Mouse (Mus musculus): Measurements from ENCODE around the gene Ern2. TPM values are rescaled to one million over a fixed set of nuclear protein-coding genes. Genes with fewer than 3 reads are reported as not detected.
A peak's percentile ranks its signal among the peaks of the same experiment; 100 is the strongest.

Ern2 gene
- polyA plus RNA-seq, 1 experiment from 2014 or later = not detected

DNA sequence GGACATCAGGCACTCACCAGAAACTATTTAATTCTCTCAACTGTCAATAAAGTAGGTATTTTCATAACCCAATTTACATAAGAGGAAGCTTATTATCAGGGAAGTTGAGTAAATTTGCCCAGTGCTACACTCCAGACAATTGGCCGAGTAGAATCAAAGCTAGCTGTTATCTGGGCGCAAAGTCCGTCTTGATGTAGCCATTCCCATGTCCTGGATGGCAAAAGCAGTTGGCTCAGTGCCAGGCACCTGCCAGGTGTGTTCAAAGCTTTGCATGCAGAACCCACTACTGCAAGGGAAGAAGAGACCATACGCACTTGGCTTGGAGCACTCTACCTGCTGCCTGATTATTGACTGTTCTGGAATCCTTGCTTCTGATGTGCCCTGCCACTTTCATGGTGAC lies 33.5 kb downstream of the Ern2 start:
- H3K4me1 ChIP-seq (ENCODE audit: control insufficient read depth, insufficient read depth, low read length) = 0 out of 2 replicates have a peak, but pooled peaks cover under 1% of the 10 kb centered on the region
- H3K9ac ChIP-seq (ENCODE audit: low read depth, low read length) = no peak overlapping the region
- no peaks in the 10 kb centered on the region for H3K9me3 ChIP-seq (replicated peaks; ENCODE audit: control insufficient read depth, low read length)
- H3K4me2 ChIP-seq = no peak overlapping the region
- no peak overlapping the region for H3K4me3 ChIP-seq (ENCODE audit: low read depth, low read length)
- H3K36me3 ChIP-seq (ENCODE audit: control insufficient read depth, insufficient read depth, low read length) = peaks cover 19% of the 10 kb centered on the region
- H3K27me3 ChIP-seq (ENCODE audit: control insufficient read depth, insufficient read depth, low read length) = no peaks in the 10 kb centered on the region
- ATAC-seq (replicated peaks; ENCODE audit: insufficient number of reproducible peaks, low FRiP score, low TSS enrichment) = no peak
- H3K27ac ChIP-seq (ENCODE audit: low read depth, low read length) = no peak overlapping the region
- WGBS (ENCODE audit: insufficient replicate concordance) = 84% methylated on average over 4 of the region's 4 CpGs

DNA sequence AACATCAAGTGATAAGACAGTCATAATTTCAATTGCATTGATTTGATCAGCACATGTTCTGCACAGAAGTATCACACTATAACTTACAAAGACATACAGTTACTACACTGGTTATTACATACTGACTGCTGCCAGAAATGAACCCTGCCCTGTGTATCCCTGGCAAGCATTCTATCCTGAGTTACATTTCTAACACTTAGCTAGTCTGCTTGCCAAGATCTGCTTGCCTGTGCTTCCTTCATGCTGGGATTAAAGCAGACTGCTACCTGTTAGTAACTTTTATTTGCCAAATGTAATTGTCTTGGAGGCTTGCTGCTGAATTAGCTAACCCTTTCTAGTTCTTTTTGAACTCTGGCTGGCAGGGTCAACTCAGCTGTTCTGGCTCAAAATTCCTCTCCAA lies 45.0 kb downstream of the Ern2 start:
- H3K27me3 ChIP-seq (ENCODE audit: control insufficient read depth, insufficient read depth, low read length) = no peaks in the 10 kb centered on the region
- no peak overlapping the region for H3K4me2 ChIP-seq
- H3K4me1 ChIP-seq (ENCODE audit: control insufficient read depth, insufficient read depth, low read length) = no peaks in the 10 kb centered on the region
- no peaks in the 10 kb centered on the region for H3K9me3 ChIP-seq (replicated peaks; ENCODE audit: control insufficient read depth, low read length)
- H3K27ac ChIP-seq (ENCODE audit: low read depth, low read length) = no peak overlapping the region
- ATAC-seq (replicated peaks; ENCODE audit: insufficient number of reproducible peaks, low FRiP score, low TSS enrichment) = no peak
- peaks cover 29% of the 10 kb centered on the region for H3K36me3 ChIP-seq (ENCODE audit: control insufficient read depth, insufficient read depth, low read length)
- H3K4me3 ChIP-seq (ENCODE audit: low read depth, low read length) = no peak overlapping the region
- H3K9ac ChIP-seq (ENCODE audit: low read depth, low read length) = no peak overlapping the region

DNA sequence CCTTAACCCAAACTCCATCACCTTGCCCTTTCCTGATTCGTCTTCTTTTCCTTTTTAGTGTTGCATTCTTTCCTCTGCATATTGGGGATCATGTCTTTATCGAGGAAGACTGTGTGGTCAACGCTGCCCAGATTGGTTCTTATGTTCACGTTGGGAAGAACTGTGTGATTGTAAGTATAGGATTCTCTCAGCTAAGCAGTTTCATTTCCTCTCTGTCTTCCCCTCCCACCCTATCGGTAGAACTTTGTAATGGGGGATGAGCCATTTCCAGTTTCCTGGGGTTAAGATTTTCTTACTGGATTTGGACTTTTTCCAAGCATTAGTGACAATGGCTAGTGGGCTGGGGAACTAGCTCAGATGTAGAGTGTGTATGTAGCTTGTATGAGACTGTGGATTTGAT lies 47.8 kb downstream of the Ern2 start:
- Histone ChIP-seq H3K27me3 (ENCODE audit: control insufficient read depth, insufficient read depth, low read length) (no peaks in the 10 kb centered on the region), H3K9me3 (replicated peaks; ENCODE audit: control insufficient read depth, low read length) (no peaks in the 10 kb centered on the region), H3K9ac (ENCODE audit: low read depth, low read length) (no peak overlapping the region), H3K27ac (ENCODE audit: low read depth, low read length) (no peak overlapping the region), H3K4me1 (ENCODE audit: control insufficient read depth, insufficient read depth, low read length) (0 out of 2 replicates have a peak, but pooled peaks cover 3% of the 10 kb centered on the region), H3K4me2 (no peak overlapping the region), H3K36me3 (ENCODE audit: control insufficient read depth, insufficient read depth, low read length) (peaks cover 20% of the 10 kb centered on the region), H3K4me3 (ENCODE audit: low read depth, low read length) (no peak overlapping the region)
- ATAC-seq (replicated peaks; ENCODE audit: insufficient number of reproducible peaks, low FRiP score, low TSS enrichment) = no peak
- WGBS (ENCODE audit: insufficient replicate concordance) = 92% methylated on average over 5 of the region's 5 CpGs

DNA sequence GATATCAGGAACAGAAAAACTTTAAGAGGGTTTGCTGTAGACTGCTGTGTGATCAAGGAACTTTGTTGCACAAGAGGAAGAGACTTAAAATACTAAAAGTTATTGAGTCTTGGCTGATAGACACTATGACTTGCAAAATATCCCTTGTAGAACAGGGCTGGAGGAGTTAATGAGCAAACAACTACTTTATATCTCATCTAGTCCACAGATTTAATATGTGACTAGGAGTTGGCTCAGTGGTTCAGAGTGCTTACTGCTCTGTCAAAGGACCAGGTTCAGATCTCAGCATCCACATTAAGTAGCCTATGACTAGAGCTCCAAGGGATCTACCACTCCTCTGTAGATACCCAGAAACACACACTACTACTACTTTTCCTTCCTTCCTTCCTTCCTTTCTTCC lies 48.9 kb downstream of the Ern2 start:
- no peak overlapping the region for H3K27ac ChIP-seq (ENCODE audit: low read depth, low read length)
- 0 out of 2 replicates have a peak, but pooled peaks cover 3% of the 10 kb centered on the region for H3K4me1 ChIP-seq (ENCODE audit: control insufficient read depth, insufficient read depth, low read length)
- no peak overlapping the region for H3K4me2 ChIP-seq
- H3K27me3 ChIP-seq (ENCODE audit: control insufficient read depth, insufficient read depth, low read length) = no peaks in the 10 kb centered on the region
- no peak overlapping the region for H3K9ac ChIP-seq (ENCODE audit: low read depth, low read length)
- H3K4me3 ChIP-seq (ENCODE audit: low read depth, low read length) = no peak overlapping the region
- ATAC-seq (replicated peaks; ENCODE audit: insufficient number of reproducible peaks, low FRiP score, low TSS enrichment) = no peak
- H3K9me3 ChIP-seq (replicated peaks; ENCODE audit: control insufficient read depth, low read length) = no peaks in the 10 kb centered on the region
- peaks cover 16% of the 10 kb centered on the region for H3K36me3 ChIP-seq (ENCODE audit: control insufficient read depth, insufficient read depth, low read length)

DNA sequence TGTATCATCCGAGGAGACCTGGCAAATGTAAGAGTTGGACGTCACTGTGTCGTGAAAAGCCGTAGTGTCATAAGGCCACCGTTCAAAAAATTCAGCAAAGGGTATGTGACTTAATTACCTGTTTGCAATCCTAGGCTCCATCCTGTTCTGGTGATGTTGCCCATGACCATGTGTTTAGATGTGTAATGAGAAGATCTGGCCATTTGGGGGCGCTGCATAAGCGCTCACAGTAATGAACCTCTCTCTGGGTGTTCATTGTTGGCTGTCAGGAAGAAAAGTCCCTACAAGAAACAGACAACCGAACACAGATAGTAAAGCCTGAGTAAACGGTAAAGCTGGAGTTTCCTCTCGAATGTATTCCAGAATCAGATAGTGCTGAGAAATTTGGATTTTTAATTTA lies 50.9 kb downstream of the Ern2 start:
- 68% methylated on average over 10 of the region's 10 CpGs for WGBS (ENCODE audit: insufficient replicate concordance)
- no peak for ATAC-seq (replicated peaks; ENCODE audit: insufficient number of reproducible peaks, low FRiP score, low TSS enrichment)
- Histone ChIP-seq H3K36me3 (ENCODE audit: control insufficient read depth, insufficient read depth, low read length) (peaks cover 16% of the 10 kb centered on the region), H3K4me1 (ENCODE audit: control insufficient read depth, insufficient read depth, low read length) (0 out of 2 replicates have a peak, but pooled peaks cover 3% of the 10 kb centered on the region), H3K4me2 (no peak overlapping the region), H3K9me3 (replicated peaks; ENCODE audit: control insufficient read depth, low read length) (no peaks in the 10 kb centered on the region), H3K27ac (ENCODE audit: low read depth, low read length) (no peak overlapping the region), H3K9ac (ENCODE audit: low read depth, low read length) (no peak overlapping the region), H3K4me3 (ENCODE audit: low read depth, low read length) (no peak overlapping the region), H3K27me3 (ENCODE audit: control insufficient read depth, insufficient read depth, low read length) (no peaks in the 10 kb centered on the region)

DNA sequence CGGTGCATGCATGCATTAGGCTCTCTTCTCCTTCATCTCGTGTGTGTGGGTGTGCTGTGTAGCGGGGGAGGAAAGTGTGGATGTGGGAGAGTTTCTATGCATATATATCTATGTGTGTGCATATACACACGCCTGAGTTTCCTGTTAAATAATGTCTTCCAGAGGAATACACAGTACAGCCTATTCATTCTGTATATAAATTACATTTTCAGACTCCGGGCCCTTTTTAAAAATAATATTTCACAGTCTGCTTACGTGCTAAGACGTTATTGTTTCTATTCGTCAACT lies 52.7 kb downstream of the Ern2 start:
- 15% methylated on average over 8 of the region's 8 CpGs for WGBS (ENCODE audit: insufficient replicate concordance)
- peak overlapping the region; percentile 57; the same call in 1 of the 2 replicates for H3K27ac ChIP-seq (ENCODE audit: low read depth, low read length)
- H3K4me3 ChIP-seq (ENCODE audit: low read depth, low read length) = peak overlapping the region; percentile 68
- 0 out of 2 replicates have a peak, but pooled peaks cover 3% of the 10 kb centered on the region for H3K4me1 ChIP-seq (ENCODE audit: control insufficient read depth, insufficient read depth, low read length)
- no peaks in the 10 kb centered on the region for H3K9me3 ChIP-seq (replicated peaks; ENCODE audit: control insufficient read depth, low read length)
- ATAC-seq (replicated peaks; ENCODE audit: insufficient number of reproducible peaks, low FRiP score, low TSS enrichment) = no peak
- H3K4me2 ChIP-seq = peak overlapping the region; percentile 71
- peak overlapping the region; percentile 82 for H3K9ac ChIP-seq (ENCODE audit: low read depth, low read length)
- no peaks in the 10 kb centered on the region for H3K27me3 ChIP-seq (ENCODE audit: control insufficient read depth, insufficient read depth, low read length)
- H3K36me3 ChIP-seq (ENCODE audit: control insufficient read depth, insufficient read depth, low read length) = peaks cover 2% of the 10 kb centered on the region

DNA sequence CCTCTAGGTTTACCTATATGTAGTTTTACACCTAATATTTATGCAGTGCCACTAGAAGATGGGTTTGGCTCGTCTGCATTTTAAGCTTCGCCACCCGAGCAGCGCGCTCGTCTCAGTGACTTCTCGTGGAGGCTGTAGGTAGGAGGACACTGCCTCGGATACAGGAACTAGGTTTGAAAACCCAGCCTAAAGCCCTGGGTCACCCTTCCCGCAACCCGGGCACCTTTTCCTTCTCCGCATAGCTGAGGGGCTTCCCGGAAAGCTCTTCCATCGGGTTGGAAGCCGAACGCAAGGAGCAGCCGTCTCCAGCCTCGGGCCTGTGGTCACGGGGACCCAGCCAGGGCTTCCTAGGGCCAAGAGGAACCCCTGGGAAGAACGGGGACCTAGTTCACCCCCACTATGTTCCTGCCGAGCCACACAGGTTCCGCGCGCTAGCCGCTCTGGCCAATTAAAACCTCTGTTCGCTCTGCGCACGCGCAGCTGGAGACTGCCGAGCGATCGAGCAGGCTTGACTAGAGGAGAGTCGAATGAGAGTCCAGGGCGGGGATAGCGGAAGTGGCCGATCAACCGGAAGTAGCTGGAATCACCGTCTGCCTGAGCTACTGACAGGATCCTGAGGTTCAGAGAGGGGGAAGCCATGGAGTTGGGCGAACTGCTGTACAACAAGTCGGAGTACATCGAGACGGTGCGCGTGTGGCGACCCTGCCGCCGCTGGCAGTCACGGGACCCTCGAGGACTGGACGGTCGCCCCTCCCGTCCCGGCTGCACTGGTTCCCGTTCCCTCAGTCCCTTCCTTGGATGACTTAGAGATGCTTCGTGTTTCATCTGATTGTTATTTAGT lies 53.3 kb downstream of the Ern2 start, which contains the start of the genes Palb2 and Dctn5:
Gene Palb2 (minus strand): TSS at position 489 of the 841 bp plus-strand sequence.
Gene Dctn5 (plus strand): TSS at position 545 of the 841 bp plus-strand sequence.
- under 1% methylated on average over 54 of the region's 54 CpGs for WGBS (ENCODE audit: insufficient replicate concordance)
- H3K4me2 ChIP-seq = peak within 1 kb of the TSS; percentile 73
- no peaks in the 10 kb centered on the region for H3K27me3 ChIP-seq (ENCODE audit: control insufficient read depth, insufficient read depth, low read length)
- peak; percentile 98 for ATAC-seq (replicated peaks; ENCODE audit: insufficient number of reproducible peaks, low FRiP score, low TSS enrichment)
- peak within 1 kb of the TSS; percentile 68 for H3K4me3 ChIP-seq (ENCODE audit: low read depth, low read length)
- peak within 1 kb of the TSS; percentile 82 for H3K9ac ChIP-seq (ENCODE audit: low read depth, low read length)
- peak within 1 kb of the TSS; percentile 57; the same call in 1 of the 2 replicates for H3K27ac ChIP-seq (ENCODE audit: low read depth, low read length)
- H3K4me1 ChIP-seq (ENCODE audit: control insufficient read depth, insufficient read depth, low read length) = 0 out of 2 replicates have a peak, but pooled peaks cover 3% of the 10 kb centered on the region
- peaks cover 2% of the 10 kb centered on the region for H3K36me3 ChIP-seq (ENCODE audit: control insufficient read depth, insufficient read depth, low read length)
- no peaks in the 10 kb centered on the region for H3K9me3 ChIP-seq (replicated peaks; ENCODE audit: control insufficient read depth, low read length)

DNA sequence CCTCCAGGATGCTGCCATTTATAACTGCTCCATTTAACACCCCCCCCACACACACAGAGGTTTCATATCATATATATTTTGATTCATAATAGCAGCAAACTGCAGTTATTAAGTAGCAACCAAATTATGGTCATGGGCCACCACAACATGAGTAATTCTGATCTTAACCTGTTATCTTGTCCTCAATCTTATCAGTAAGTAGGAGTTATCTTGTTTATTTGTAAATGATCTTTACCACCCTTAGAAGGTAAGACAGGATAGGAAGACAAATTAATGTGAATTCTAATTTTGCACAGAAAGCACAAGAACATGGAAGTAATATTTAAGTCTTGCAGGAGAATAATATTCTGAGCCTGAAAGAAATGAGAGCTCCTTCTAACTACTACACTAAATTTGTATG lies 54.2 kb downstream of the Ern2 start:
- Histone ChIP-seq H3K27me3 (ENCODE audit: control insufficient read depth, insufficient read depth, low read length) (no peaks in the 10 kb centered on the region), H3K4me3 (ENCODE audit: low read depth, low read length) (peak overlapping the region; percentile 68), H3K36me3 (ENCODE audit: control insufficient read depth, insufficient read depth, low read length) (peaks cover 5% of the 10 kb centered on the region), H3K9me3 (replicated peaks; ENCODE audit: control insufficient read depth, low read length) (no peaks in the 10 kb centered on the region), H3K9ac (ENCODE audit: low read depth, low read length) (peak overlapping the region; percentile 82), H3K4me2 (peak overlapping the region; percentile 73), H3K4me1 (ENCODE audit: control insufficient read depth, insufficient read depth, low read length) (0 out of 2 replicates have a peak, but pooled peaks cover 3% of the 10 kb centered on the region), H3K27ac (ENCODE audit: low read depth, low read length) (no peak overlapping the region)
- no peak for ATAC-seq (replicated peaks; ENCODE audit: insufficient number of reproducible peaks, low FRiP score, low TSS enrichment)

DNA sequence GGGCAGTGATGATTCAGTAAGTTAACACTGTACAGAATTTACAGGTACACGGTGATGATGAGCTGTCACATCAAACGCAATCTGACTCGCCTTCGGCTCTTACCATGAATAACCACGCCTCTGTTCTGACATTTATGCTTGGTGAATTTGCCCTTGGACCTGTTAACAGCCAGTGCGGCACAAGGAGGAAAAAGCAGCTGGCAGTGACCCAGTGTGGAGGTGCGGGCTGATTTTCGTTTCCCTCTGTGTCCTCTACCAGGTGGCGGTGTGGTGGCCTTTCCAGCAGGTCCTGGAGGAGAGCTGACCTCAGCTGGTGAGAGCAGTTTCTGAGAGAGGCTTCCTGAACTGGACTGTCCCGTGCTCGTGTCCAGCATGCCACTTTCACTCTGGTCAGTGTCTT lies 59.1 kb downstream of the Ern2 start:
- WGBS (ENCODE audit: insufficient replicate concordance) = 91% methylated on average over 11 of the region's 11 CpGs
- no peak overlapping the region for H3K27ac ChIP-seq (ENCODE audit: low read depth, low read length)
- no peak for ATAC-seq (replicated peaks; ENCODE audit: insufficient number of reproducible peaks, low FRiP score, low TSS enrichment)

More for the DNA sequence above, 59.1 kb downstream of the Ern2 start:
- Histone ChIP-seq H3K4me2 (no peak overlapping the region), H3K4me3 (ENCODE audit: low read depth, low read length) (no peak overlapping the region), H3K4me1 (ENCODE audit: control insufficient read depth, insufficient read depth, low read length) (no peaks in the 10 kb centered on the region), H3K9ac (ENCODE audit: low read depth, low read length) (no peak overlapping the region), H3K9me3 (replicated peaks; ENCODE audit: control insufficient read depth, low read length) (no peaks in the 10 kb centered on the region), H3K36me3 (ENCODE audit: control insufficient read depth, insufficient read depth, low read length) (peaks cover 9% of the 10 kb centered on the region; the same call in 1 of the 2 replicates), H3K27me3 (ENCODE audit: control insufficient read depth, insufficient read depth, low read length) (no peaks in the 10 kb centered on the region)

Measured in heart, embryonic 11.5 days (tissue).